Mouse (Mus musculus) ES-E14 (cell line): Measurements from ENCODE around the gene Gm11563. TPM values are rescaled to one million over a fixed set of nuclear protein-coding genes. Genes with fewer than 3 reads are reported as not detected.
A peak's percentile ranks its signal among the peaks of the same experiment; 100 is the strongest.

Experiments
- DNase-seq: peaks from one replicate; pipeline ENCODE4 v3.0.0-alpha.2; 2013; ENCODE audit warnings: low read depth, low spot score
- H3K27ac ChIP-seq: 2 replicates; pipeline ENCODE4 v1.5.1; 2012; ENCODE audit warnings: low read depth, mild to moderate bottlenecking, low read length, moderate library complexity, mixed read lengths; ENCODE audit not compliant: poor library complexity, insufficient read depth, severe bottlenecking
- H3K36me3 ChIP-seq: 2 replicates; pipeline ENCODE4 v1.6.1; 2012; ENCODE audit warnings: mild to moderate bottlenecking, low read length, moderate library complexity, mixed read lengths; ENCODE audit not compliant: control insufficient read depth, poor library complexity, insufficient read depth, severe bottlenecking
- H3K4me1 ChIP-seq, 2 experiments: fragments of 150-350 bp in 1 of 2; sonication (generic) in 1 of 2; 2 replicates each; pipeline ENCODE4 v1.6.1; 2012; ENCODE audit warnings: low read length in 2 of 2, mild to moderate bottlenecking in 1 of 2, mixed read lengths in 1 of 2; ENCODE audit not compliant: control insufficient read depth in 2 of 2, insufficient read depth in 2 of 2, poor library complexity in 1 of 2
- H3K4me3 ChIP-seq, 2 experiments: fragments of 150-350 bp in 1 of 2; sonication (generic) in 1 of 2; 2 replicates each; pipeline ENCODE4 v1.5.1; 2012; ENCODE audit warnings: low read length in 2 of 2, low read depth in 1 of 2, mild to moderate bottlenecking in 1 of 2, mixed read lengths in 1 of 2; ENCODE audit not compliant: insufficient read depth in 1 of 2, poor library complexity in 1 of 2, severe bottlenecking in 1 of 2
- H3K9ac ChIP-seq: 2 replicates; pipeline ENCODE4 v1.6.1; 2012; ENCODE audit warnings: low read depth, mild to moderate bottlenecking, low read length, mixed read lengths; ENCODE audit not compliant: poor library complexity, insufficient read depth, severe bottlenecking
- H3K9me3 ChIP-seq: fragments of 150-350 bp; sonication (generic); 2 replicates; pipeline ENCODE4 v1.6.1; 2012; ENCODE audit warnings: low read depth, mild to moderate bottlenecking, low read length; ENCODE audit not compliant: control insufficient read depth, insufficient read depth
- CHD2 ChIP-seq: IDR thresholded peaks from 2 replicates; pipeline ENCODE4 v1.6.1; 2014; ENCODE audit warnings: mild to moderate bottlenecking, low read depth, low read length, inconsistent platforms
- HCFC1 ChIP-seq: IDR thresholded peaks from 2 replicates; pipeline ENCODE4 v1.6.1; 2012; ENCODE audit warnings: low read length, inconsistent platforms, borderline replicate concordance; ENCODE audit not compliant: insufficient read depth
- MAFK ChIP-seq: IDR thresholded peaks from 2 replicates; pipeline ENCODE4 v1.6.1; 2014; ENCODE audit warnings: mild to moderate bottlenecking, low read depth, low read length, inconsistent platforms; ENCODE audit not compliant: insufficient read depth
- ZC3H11A ChIP-seq: IDR thresholded peaks from 2 replicates; pipeline ENCODE4 v1.6.1; 2012; ENCODE audit warnings: low read depth, mild to moderate bottlenecking, inconsistent platforms, low read length, borderline replicate concordance
- ZNF384 ChIP-seq: IDR thresholded peaks from 2 replicates; pipeline ENCODE4 v1.6.1; 2012; ENCODE audit warnings: low read depth, low read length, inconsistent platforms
- in situ Hi-C, 2 experiments: fragments of 600-800 bp; cut with MboI; formaldehyde crosslinking; loops; one replicate each; pipeline ENCODE4 v1.15.1; 2025; ENCODE audit warnings: low sequenced_read_pairs in 2 of 2, inconsistent platforms in 1 of 2; ENCODE audit not compliant: unreplicated experiment in 2 of 2
- total RNA-seq: library from RNA; depleted of rRNA; stranded (reverse); fragments of 300-350 nt; gene quantifications from 2 replicates; pipeline ENCODE4 v1.2.3, GENCODE M21; 2012

Gm11563 gene
- total RNA-seq, 1 experiment = not detected

- Histone ChIP-seq H3K36me3 (no peaks in the 10 kb centered on the region), H3K9me3 (no peaks in the 10 kb centered on the region), H3K9ac (no peak overlapping the region), H3K4me1 (peaks cover 0 to 4% of the 10 kb centered on the region in 2 experiments; a peak in 2 of 4 replicates), H3K4me3 (no peak overlapping the region), H3K27ac (no peak overlapping the region)
- DNase-seq = no peak
- in situ Hi-C loops = no loop called here
- no peak for TF ChIP-seq CHD2
- TF ChIP-seq MAFK = no peak
Measured at GRCm38 (mm10) chr11:99662802-99663201, 4.0 kb upstream of the Gm11563 start.

DNA sequence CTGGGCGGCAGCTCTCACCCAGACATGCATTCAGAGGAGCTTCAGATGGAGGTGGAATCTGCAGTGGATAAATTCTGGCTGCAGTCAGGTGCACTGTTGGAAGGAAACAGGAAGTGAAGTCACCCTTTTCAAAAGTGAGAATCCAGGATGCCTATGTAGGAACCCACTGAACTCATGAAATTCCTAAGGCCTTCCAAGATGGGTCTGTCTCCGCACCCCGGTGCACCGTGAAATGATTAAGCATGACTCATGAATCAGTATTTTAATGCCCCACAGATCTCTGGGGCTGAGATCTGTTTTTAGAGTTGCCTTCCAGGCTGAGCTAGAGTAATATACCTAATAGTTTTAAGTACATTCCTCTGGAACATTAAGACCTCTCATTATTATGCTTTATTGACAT, 496 bp upstream of the Gm11563 start:
- Histone ChIP-seq H3K36me3 (no peaks in the 10 kb centered on the region), H3K4me1 (peaks cover 0 to 11% of the 10 kb centered on the region in 2 experiments; a peak in 2 of 4 replicates), H3K9ac (no peak overlapping the region), H3K9me3 (no peaks in the 10 kb centered on the region), H3K4me3 (no peak overlapping the region), H3K27ac (no peak overlapping the region)
- in situ Hi-C loops = no loop called here
- TF ChIP-seq ZNF384 (no peak), ZC3H11A (no peak)
- DNase-seq = no peak

GRCm38 (mm10) chr11:99657051-99657450, 1.7 kb downstream of the Gm11563 start:
- no peak overlapping the region for H3K4me3 ChIP-seq
- no peaks in the 10 kb centered on the region for H3K9me3 ChIP-seq
- in situ Hi-C loops = no loop called here
- no peak overlapping the region for H3K9ac ChIP-seq
- TF ChIP-seq ZNF384 (no peak), MAFK (no peak), HCFC1 (no peak), ZC3H11A (no peak), CHD2 (no peak)
- H3K27ac ChIP-seq = no peak overlapping the region
- H3K36me3 ChIP-seq = no peaks in the 10 kb centered on the region
- DNase-seq = peak; percentile 63
- peaks cover 0 to 11% of the 10 kb centered on the region in 2 experiments; a peak in 2 of 4 replicates for H3K4me1 ChIP-seq

DNA sequence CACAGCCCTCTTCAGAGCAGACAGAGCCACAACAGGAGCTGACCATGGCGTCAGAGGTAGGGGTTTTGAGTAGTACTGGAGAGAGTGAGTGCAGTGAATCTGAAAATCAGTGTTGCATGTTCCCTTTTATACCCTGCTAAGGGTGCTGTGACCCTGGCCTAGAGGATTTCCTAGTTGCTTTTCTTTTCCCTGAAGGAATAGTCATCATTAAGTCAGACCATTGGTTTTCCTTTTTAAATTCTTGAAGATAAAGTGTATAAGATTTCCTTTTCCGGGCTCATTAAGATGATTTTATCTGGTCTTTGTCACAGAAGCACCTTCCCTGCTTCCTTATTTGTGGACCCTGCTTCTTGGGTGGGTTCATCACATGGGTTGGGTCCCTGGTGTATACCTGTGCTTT, 8.6 kb downstream of the Gm11563 start, which contains the start of gene Gm11555:
Gene Gm11555, minus strand, starts transcription at position 101 of the 400 bp plus-strand sequence.
- no peak for DNase-seq
- no peaks in the 10 kb centered on the region for H3K36me3 ChIP-seq
- no peak within 1 kb of the TSS for H3K4me3 ChIP-seq
- no peak within 1 kb of the TSS for H3K27ac ChIP-seq
- TF ChIP-seq ZNF384 = no peak
- TF ChIP-seq CHD2 = no peak
- no peak for TF ChIP-seq ZC3H11A
- TF ChIP-seq MAFK = no peak
- TF ChIP-seq HCFC1 = no peak
- in situ Hi-C loops = no loop called here
- no peaks in the 10 kb centered on the region for H3K4me1 ChIP-seq
- H3K9ac ChIP-seq = no peak within 1 kb of the TSS
- H3K9me3 ChIP-seq = no peaks in the 10 kb centered on the region

DNA sequence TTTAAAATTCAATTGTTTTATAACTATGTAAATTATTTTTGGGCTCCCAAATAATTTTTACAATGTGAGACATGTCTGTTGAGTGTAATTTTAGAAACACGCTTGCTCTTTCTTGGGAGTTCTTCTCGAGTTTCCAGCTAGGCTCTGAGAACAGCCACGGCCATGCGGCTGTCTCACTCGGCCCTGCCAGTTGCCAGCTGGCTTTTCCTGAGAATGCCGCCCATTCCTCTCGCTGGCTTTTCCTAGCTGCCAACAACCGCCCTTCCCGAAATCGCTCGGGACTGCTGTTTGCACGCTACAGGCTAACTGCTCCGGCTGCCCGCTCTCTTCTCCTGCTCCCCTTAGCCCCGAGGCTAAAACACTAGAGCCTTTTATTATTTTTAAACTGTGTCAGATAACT, 12.3 kb downstream of the Gm11563 start:
- H3K4me1 ChIP-seq = no peaks in the 10 kb centered on the region
- H3K36me3 ChIP-seq = no peaks in the 10 kb centered on the region
- no peak overlapping the region for H3K4me3 ChIP-seq
- no peak overlapping the region for H3K27ac ChIP-seq
- H3K9ac ChIP-seq = no peak overlapping the region
- DNase-seq = no peak
- TF ChIP-seq ZC3H11A (no peak), MAFK (no peak), HCFC1 (no peak), CHD2 (no peak), ZNF384 (no peak)
- in situ Hi-C loops = no loop called here
- no peaks in the 10 kb centered on the region for H3K9me3 ChIP-seq
